Mouse (Mus musculus) heart, adult 2 months (tissue): ENCODE results near the gene Rhbdl1.

Source experiments
- CTCF ChIP-seq: fragments of 200-600 bp; IDR thresholded peaks from 2 replicates; pipeline ENCODE4 v1.8.1; 2022; ENCODE audit warnings: antibody characterized with exemption, mild to moderate bottlenecking, moderate library complexity
- EP300 ChIP-seq: fragments of 200-500 bp; IDR thresholded peaks from 2 replicates; pipeline ENCODE4 v1.6.1; 2011; ENCODE audit warnings: low read depth, low read length, control low read depth; ENCODE audit not compliant: insufficient read depth
- POLR2A ChIP-seq: fragments of 200-500 bp; IDR thresholded peaks from 2 replicates; pipeline ENCODE4 v1.6.1; 2011; ENCODE audit warnings: mild to moderate bottlenecking, low read depth, low read length, control low read depth; ENCODE audit not compliant: insufficient read depth

DNA sequence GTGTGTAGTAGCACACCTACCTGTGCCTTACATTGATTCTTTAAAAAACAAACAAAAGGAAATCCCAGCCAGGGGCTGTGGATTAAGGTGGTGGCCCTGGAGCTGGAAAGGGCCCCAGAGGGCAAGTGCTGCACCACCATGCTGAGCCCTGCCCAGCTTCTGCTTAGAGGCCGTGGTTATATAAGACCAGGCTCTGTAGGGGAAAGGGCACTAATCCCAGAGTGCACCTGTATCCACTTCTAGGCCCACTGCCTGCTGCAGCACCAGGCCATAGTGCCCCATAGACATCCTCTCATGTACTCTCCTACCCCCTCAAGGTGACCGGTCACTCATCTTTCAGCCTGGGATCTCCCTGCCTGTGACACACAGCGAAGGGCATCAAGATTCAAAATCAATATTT, 29.1 kb upstream of the Rhbdl1 start:
- no peak for TF ChIP-seq CTCF
- TF ChIP-seq POLR2A: peak; percentile 55; the same call in 1 of the 2 replicates
- 0 out of 2 replicates have a peak, but pooled peaks have one; percentile 58 for TF ChIP-seq EP300
